Mouse (Mus musculus) neural tube, embryonic 14.5 days (tissue): ENCODE results near the gene Spem1. TPM values are rescaled to one million over a fixed set of nuclear protein-coding genes. Genes with fewer than 3 reads are reported as not detected.

ENCODE experiments used
- ATAC-seq: fragments of 200-750 bp; cut with Nextera tagmentation; 2 replicates; pipeline ENCODE4 v1.8.0; 2017; ENCODE audit warnings: low read depth, mild to moderate bottlenecking, moderate TSS enrichment, moderate library complexity
- H3K27ac ChIP-seq: fragments of 300-500 bp; sonication (generic); 2 replicates; pipeline ENCODE4 v1.5.1; 2014; ENCODE audit warnings: low read depth, mild to moderate bottlenecking, control low read depth, low read length, moderate library complexity, mixed read lengths
- H3K27me3 ChIP-seq: fragments of 300-500 bp; sonication (generic); 2 replicates; pipeline ENCODE4 v1.6.1; 2014; ENCODE audit warnings: low read length; ENCODE audit not compliant: control insufficient read depth, insufficient read depth
- H3K36me3 ChIP-seq: fragments of 300-500 bp; sonication (generic); 2 replicates; pipeline ENCODE4 v1.6.1; 2014; ENCODE audit warnings: low read length, mixed read lengths; ENCODE audit not compliant: control insufficient read depth, insufficient read depth
- H3K4me1 ChIP-seq: fragments of 300-500 bp; sonication (generic); 2 replicates; pipeline ENCODE4 v1.6.1; 2014; ENCODE audit warnings: low read length; ENCODE audit not compliant: control insufficient read depth, insufficient read depth
- H3K4me2 ChIP-seq: fragments of 300-500 bp; sonication (generic); 2 replicates; pipeline ENCODE4 v1.6.1; 2014; ENCODE audit warnings: mild to moderate bottlenecking, low read depth, low read length, control low read depth
- H3K4me3 ChIP-seq: fragments of 300-500 bp; sonication (generic); 2 replicates; pipeline ENCODE4 v1.5.1; 2014; ENCODE audit warnings: low read depth, low read length, control low read depth, mixed read lengths
- H3K9ac ChIP-seq: fragments of 300-500 bp; sonication (generic); replicated peaks from 2 replicates; pipeline ENCODE4 v1.6.1; 2014; ENCODE audit warnings: low read depth, mild to moderate bottlenecking, control low read depth, low read length, mixed read lengths
- H3K9me3 ChIP-seq: fragments of 300-500 bp; sonication (generic); 2 replicates; pipeline ENCODE4 v1.6.1; 2016; ENCODE audit warnings: low read length; ENCODE audit not compliant: control insufficient read depth
- WGBS: fragments of 180-500 bp; shearing (Covaris S2); extraction: QIAGEN DNeasy Blood & Tissue Kit; methylation state at CpG from one replicate; pipeline ENCODE4 v1.1.7; 2014; 5-methylcytosine and 5-hydroxymethylcytosine counted together
- polyA plus RNA-seq: library from polyadenylated mRNA; unstranded; fragments of >200 nt; fragmentation: Nextera tagmentation; extraction: Ambion mirVana; gene quantifications from 2 replicates; pipeline ENCODE4 v1.2.1, GENCODE M21; 2014

The Spem1 gene
- polyA plus RNA-seq, 1 experiment from 2014 or later = 0.40 TPM

- 0 out of 2 replicates have a peak, but pooled peaks cover 2% of the 10 kb centered on the region for H3K4me1 ChIP-seq
- WGBS = 88% methylated on average over 10 of the region's 10 CpGs
- no peak overlapping the region for H3K4me2 ChIP-seq
- H3K27ac ChIP-seq = no peak overlapping the region
- H3K27me3 ChIP-seq = peaks cover 10% of the 10 kb centered on the region; the same call in 1 of the 2 replicates
- H3K9ac ChIP-seq = no peak overlapping the region
- no peaks in the 10 kb centered on the region for H3K9me3 ChIP-seq
- H3K4me3 ChIP-seq = no peak overlapping the region
- no peak for ATAC-seq
- H3K36me3 ChIP-seq = peaks cover 9% of the 10 kb centered on the region; the same call in 1 of the 2 replicates
Measured at GRCm38 (mm10) chr11:69854680-69855079, 32.7 kb upstream of the Spem1 start.

DNA sequence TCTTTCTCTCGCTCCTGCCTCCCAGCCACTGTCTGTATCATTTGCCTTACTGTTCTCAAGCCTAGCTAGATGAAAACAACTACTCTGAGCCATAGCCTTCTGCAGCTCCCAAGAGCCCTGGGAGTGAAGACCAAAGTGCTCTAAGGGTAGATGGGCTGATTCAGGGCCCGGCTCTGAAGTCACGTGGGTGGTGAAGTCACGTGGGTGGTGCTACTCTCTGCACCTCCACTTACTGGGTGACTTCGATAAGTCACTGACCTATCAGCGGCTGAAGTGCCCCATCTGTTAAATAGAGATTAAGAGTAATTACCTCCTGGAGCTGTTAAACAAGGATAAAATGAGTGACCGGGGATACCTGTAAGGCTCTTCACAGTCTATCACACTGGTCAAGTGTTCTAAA lies 32.0 kb upstream of the Spem1 start:
- WGBS = 68% methylated on average over 7 of the region's 7 CpGs
- H3K4me1 ChIP-seq = 0 out of 2 replicates have a peak, but pooled peaks cover 2% of the 10 kb centered on the region
- H3K27ac ChIP-seq = no peak overlapping the region
- peaks cover 7% of the 10 kb centered on the region; the same call in 1 of the 2 replicates for H3K27me3 ChIP-seq
- no peak overlapping the region for H3K9ac ChIP-seq
- no peak overlapping the region for H3K4me2 ChIP-seq
- H3K4me3 ChIP-seq = no peak overlapping the region
- H3K9me3 ChIP-seq = no peaks in the 10 kb centered on the region
- H3K36me3 ChIP-seq = peaks cover 9% of the 10 kb centered on the region; the same call in 1 of the 2 replicates
- no peak for ATAC-seq

GRCm38 (mm10) chr11:69850754-69851153 lies 28.8 kb upstream of the Spem1 start:
- Histone ChIP-seq H3K9me3 (no peaks in the 10 kb centered on the region), H3K9ac (no peak overlapping the region), H3K27ac (no peak overlapping the region), H3K4me3 (no peak overlapping the region), H3K36me3 (peaks cover 9% of the 10 kb centered on the region; the same call in 1 of the 2 replicates), H3K27me3 (no peaks in the 10 kb centered on the region), H3K4me1 (peaks cover 15% of the 10 kb centered on the region), H3K4me2 (no peak overlapping the region)
- WGBS = 76% methylated on average over 8 of the region's 8 CpGs
- no peak for ATAC-seq

GRCm38 (mm10) chr11:69849884-69850283 lies 27.9 kb upstream of the Spem1 start:
- Histone ChIP-seq H3K4me2 (no peak overlapping the region), H3K4me1 (peaks cover 21% of the 10 kb centered on the region), H3K36me3 (peaks cover 9% of the 10 kb centered on the region; the same call in 1 of the 2 replicates), H3K9ac (no peak overlapping the region), H3K9me3 (no peaks in the 10 kb centered on the region), H3K27ac (no peak overlapping the region), H3K4me3 (no peak overlapping the region), H3K27me3 (no peaks in the 10 kb centered on the region)
- no peak for ATAC-seq
- 96% methylated on average over 15 of the region's 15 CpGs for WGBS

GRCm38 (mm10) chr11:69849128-69849527 lies 27.1 kb upstream of the Spem1 start:
- Histone ChIP-seq H3K27me3 (no peaks in the 10 kb centered on the region), H3K4me2 (no peak overlapping the region), H3K4me3 (no peak overlapping the region), H3K27ac (no peak overlapping the region), H3K9me3 (no peaks in the 10 kb centered on the region), H3K9ac (no peak overlapping the region), H3K4me1 (peaks cover 21% of the 10 kb centered on the region), H3K36me3 (peaks cover 9% of the 10 kb centered on the region; the same call in 1 of the 2 replicates)
- WGBS = 93% methylated on average over 9 of the region's 9 CpGs
- no peak for ATAC-seq

- H3K9ac ChIP-seq = no peak overlapping the region
- H3K27ac ChIP-seq = no peak overlapping the region
- H3K27me3 ChIP-seq = no peaks in the 10 kb centered on the region
- peak overlapping the region; percentile 78; the same call in 1 of the 2 replicates for H3K4me3 ChIP-seq
- peaks cover 9% of the 10 kb centered on the region; the same call in 1 of the 2 replicates for H3K36me3 ChIP-seq
- WGBS = 95% methylated on average over 6 of the region's 6 CpGs
- peaks cover 21% of the 10 kb centered on the region for H3K4me1 ChIP-seq
- no peaks in the 10 kb centered on the region for H3K9me3 ChIP-seq
- H3K4me2 ChIP-seq = peak overlapping the region; percentile 95
- ATAC-seq = no peak
Measured at GRCm38 (mm10) chr11:69848021-69848420, 26.0 kb upstream of the Spem1 start.

DNA sequence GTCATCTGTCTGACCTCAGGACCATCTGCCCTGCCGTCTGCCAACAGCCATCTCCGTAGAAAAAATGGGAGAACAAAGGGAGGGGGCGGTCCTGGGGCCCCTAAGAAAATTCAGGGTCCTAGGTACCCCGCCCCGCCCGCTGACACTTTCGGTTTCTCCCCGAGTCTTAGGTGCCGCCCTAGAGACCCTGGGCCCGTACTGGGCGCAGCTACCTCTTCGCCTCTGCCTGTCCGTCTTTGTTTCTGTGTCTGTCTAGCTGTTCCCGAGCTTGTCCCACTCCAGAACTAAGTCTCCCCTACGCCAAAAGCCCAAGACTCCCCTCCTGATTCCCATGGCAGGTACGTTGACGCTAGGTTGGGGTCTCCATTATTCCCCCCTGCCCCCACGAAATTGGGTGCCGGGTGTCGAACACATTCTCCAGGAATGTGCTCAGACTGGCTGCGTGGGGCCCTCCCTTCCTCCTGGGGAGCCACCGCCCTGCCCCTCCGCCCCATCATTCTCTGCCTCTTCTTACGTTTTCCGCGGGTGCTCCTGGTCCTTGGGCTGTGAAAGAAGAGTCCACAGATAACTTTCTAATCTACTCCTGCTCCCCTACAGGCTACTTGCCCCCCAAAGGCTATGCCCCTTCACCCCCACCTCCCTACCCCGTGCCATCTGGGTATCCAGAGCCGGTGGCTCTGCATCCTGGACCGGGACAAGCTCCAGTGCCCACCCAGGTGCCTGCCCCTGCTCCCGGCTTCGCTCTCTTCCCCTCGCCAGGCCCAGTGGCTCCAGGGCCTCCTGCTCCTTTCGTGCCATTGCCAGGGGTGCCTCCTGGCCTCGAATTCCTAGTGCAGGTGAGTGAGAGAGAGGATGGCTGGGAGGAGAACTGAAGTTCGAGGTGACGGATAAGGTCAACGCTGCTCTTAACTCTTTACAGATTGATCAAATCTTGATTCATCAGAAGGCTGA lies 25.0 kb upstream of the Spem1 start:
- Histone ChIP-seq H3K4me1 (peaks cover 21% of the 10 kb centered on the region), H3K9ac (peak overlapping the region; percentile 93)

GRCm38 (mm10) chr11:69846198-69846680 lies 24.3 kb upstream of the Spem1 start, which contains the start of gene Plscr3:
Gene Plscr3 (plus strand): TSS chr11:69846376.
- Histone ChIP-seq H3K4me3 (peak within 1 kb of the TSS; percentile 78), H3K4me2 (peak within 1 kb of the TSS; percentile 95), H3K27ac (peak within 1 kb of the TSS; percentile 96), H3K27me3 (no peaks in the 10 kb centered on the region), H3K9me3 (no peaks in the 10 kb centered on the region), H3K9ac (peak within 1 kb of the TSS; percentile 93), H3K4me1 (peaks cover 21% of the 10 kb centered on the region), H3K36me3 (peaks cover 5% of the 10 kb centered on the region; the same call in 1 of the 2 replicates)
- ATAC-seq = peak; percentile 92
- WGBS = under 1% methylated on average over 38 of the region's 38 CpGs

More for the DNA sequence above, 25.0 kb upstream of the Spem1 start:
- Histone ChIP-seq H3K4me3 (peak overlapping the region; percentile 78), H3K36me3 (peaks cover 9% of the 10 kb centered on the region; the same call in 1 of the 2 replicates), H3K27ac (peak overlapping the region; percentile 96), H3K9me3 (no peaks in the 10 kb centered on the region), H3K4me2 (peak overlapping the region; percentile 95), H3K27me3 (no peaks in the 10 kb centered on the region)
- WGBS = 10% methylated on average over 37 of the region's 37 CpGs
- ATAC-seq = peak; percentile 30

- H3K4me3 ChIP-seq = peak overlapping the region; percentile 92
- no peaks in the 10 kb centered on the region for H3K27me3 ChIP-seq
- 3% methylated on average over 7 of the region's 7 CpGs for WGBS
- H3K27ac ChIP-seq = peak overlapping the region; percentile 85
- H3K4me1 ChIP-seq = peaks cover 24% of the 10 kb centered on the region
- H3K4me2 ChIP-seq = peak overlapping the region; percentile 98
- H3K36me3 ChIP-seq = peaks cover 2% of the 10 kb centered on the region
- no peaks in the 10 kb centered on the region for H3K9me3 ChIP-seq
- peak overlapping the region; percentile 56 for H3K9ac ChIP-seq
- ATAC-seq = no peak
Measured at GRCm38 (mm10) chr11:69838714-69839104, 16.7 kb upstream of the Spem1 start.
